Mouse (Mus musculus) forebrain, embryonic 11.5 days (tissue): Measurements from ENCODE around the gene Msrb2. TPM values are rescaled to one million over a fixed set of nuclear protein-coding genes. Genes with fewer than 3 reads are reported as not detected.

Experiments
- ATAC-seq: fragments of 200-750 bp; cut with Nextera tagmentation; replicated peaks from 2 replicates; pipeline ENCODE4 v1.8.0; 2017; ENCODE audit warnings: moderate TSS enrichment; ENCODE audit not compliant: low FRiP score
- DNase-seq: peaks from one replicate; pipeline ENCODE4 v3.0.0-alpha.2; 2017; ENCODE audit warnings: low spot score
- H3K27ac ChIP-seq: fragments of 300-500 bp; sonication (generic); 2 replicates; pipeline ENCODE4 v1.5.1; 2014; ENCODE audit warnings: low read depth, low read length
- H3K27me3 ChIP-seq: fragments of 300-500 bp; sonication (generic); 2 replicates; pipeline ENCODE4 v1.6.1; 2014; ENCODE audit warnings: mild to moderate bottlenecking, low read length, mixed read lengths; ENCODE audit not compliant: control insufficient read depth, insufficient read depth
- H3K36me3 ChIP-seq: fragments of 300-500 bp; sonication (generic); 2 replicates; pipeline ENCODE4 v1.6.1; 2014; ENCODE audit warnings: mild to moderate bottlenecking, low read length, moderate library complexity, mixed read lengths; ENCODE audit not compliant: control insufficient read depth, insufficient read depth
- H3K4me1 ChIP-seq: fragments of 300-500 bp; sonication (generic); replicated peaks from 2 replicates; pipeline ENCODE4 v1.6.1; 2014; ENCODE audit warnings: low read length, mixed read lengths; ENCODE audit not compliant: control insufficient read depth, insufficient read depth
- H3K4me2 ChIP-seq: fragments of 300-500 bp; sonication (generic); 2 replicates; pipeline ENCODE4 v1.6.1; 2014; ENCODE audit warnings: low read depth, mild to moderate bottlenecking, low read length, moderate library complexity, mixed read lengths; ENCODE audit not compliant: severe bottlenecking
- H3K4me3 ChIP-seq: fragments of 300-500 bp; sonication (generic); 2 replicates; pipeline ENCODE4 v1.5.1; 2014; ENCODE audit warnings: low read depth, low read length
- H3K9ac ChIP-seq: fragments of 300-500 bp; sonication (generic); 2 replicates; pipeline ENCODE4 v1.6.1; 2014; ENCODE audit warnings: low read length
- H3K9me3 ChIP-seq: fragments of 300-500 bp; sonication (generic); 2 replicates; pipeline ENCODE4 v1.6.1; 2016; ENCODE audit warnings: low read length, mixed read lengths; ENCODE audit not compliant: control insufficient read depth
- WGBS: fragments of 180-500 bp; shearing (Covaris S2); extraction: QIAGEN DNeasy Blood & Tissue Kit; methylation state at CpG from one replicate; pipeline ENCODE4 v1.1.7; 2014; 5-methylcytosine and 5-hydroxymethylcytosine counted together
- polyA plus RNA-seq: library from polyadenylated mRNA; unstranded; fragments of >200 nt; fragmentation: Nextera tagmentation; extraction: Ambion mirVana; gene quantifications from 2 replicates; pipeline ENCODE4 v1.2.1, GENCODE M21; 2014

Msrb2 gene
- polyA plus RNA-seq, result 10.3 and 12.1 TPM in 2 replicates

DNA sequence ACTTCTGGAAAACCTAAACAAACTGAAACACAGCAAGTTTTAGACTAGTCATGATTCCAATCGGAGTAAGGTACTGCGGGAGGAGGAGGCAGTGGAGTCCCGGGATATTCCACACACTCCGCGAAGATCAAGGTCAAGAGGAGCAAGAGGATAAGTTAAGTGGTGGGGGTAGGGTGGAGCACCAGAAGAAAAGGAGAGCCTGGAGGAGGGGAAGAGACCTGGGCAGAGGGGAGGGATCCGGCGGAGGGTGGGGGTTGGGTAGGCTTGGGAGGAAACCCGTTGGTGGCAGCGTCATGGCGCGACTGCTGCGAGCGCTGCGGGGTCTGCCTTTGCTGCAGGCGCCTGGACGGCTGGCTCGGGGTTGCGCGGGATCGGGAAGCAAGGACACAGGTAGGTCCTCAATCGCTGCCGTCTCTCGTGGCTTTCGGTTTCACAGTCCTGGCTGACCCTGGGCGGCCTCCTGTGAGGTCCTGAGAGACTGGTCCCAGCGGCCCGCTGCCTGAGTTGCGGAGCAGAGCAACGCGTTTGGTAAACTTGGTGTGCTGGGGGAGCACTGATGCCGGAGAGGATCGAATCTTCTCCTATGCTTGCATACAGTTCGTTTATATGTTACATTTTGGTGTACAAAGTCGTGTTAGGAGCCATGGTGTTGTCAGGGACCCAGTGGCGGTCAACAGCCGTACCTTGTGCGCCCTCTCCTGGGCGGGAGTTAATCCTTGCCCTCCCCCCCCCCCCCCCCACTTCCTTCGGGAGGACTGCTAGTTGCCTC, at the start of gene Msrb2:
Gene Msrb2, plus strand, starts transcription at position 51 of the 769 bp plus-strand sequence.
- no peaks in the 10 kb centered on the region for H3K9me3 ChIP-seq
- H3K27me3 ChIP-seq, result no peaks in the 10 kb centered on the region
- H3K4me3 ChIP-seq, result peak within 1 kb of the TSS; percentile 63
- ATAC-seq, result peak; percentile 85
- no peaks in the 10 kb centered on the region for H3K4me1 ChIP-seq
- H3K4me2 ChIP-seq, result peak within 1 kb of the TSS; percentile 56
- H3K9ac ChIP-seq, result peak within 1 kb of the TSS; percentile 80
- no peaks in the 10 kb centered on the region for H3K36me3 ChIP-seq
- DNase-seq, result peak; percentile 88
- H3K27ac ChIP-seq, result no peak within 1 kb of the TSS
- under 1% methylated on average over 38 of the region's 39 CpGs for WGBS

DNA sequence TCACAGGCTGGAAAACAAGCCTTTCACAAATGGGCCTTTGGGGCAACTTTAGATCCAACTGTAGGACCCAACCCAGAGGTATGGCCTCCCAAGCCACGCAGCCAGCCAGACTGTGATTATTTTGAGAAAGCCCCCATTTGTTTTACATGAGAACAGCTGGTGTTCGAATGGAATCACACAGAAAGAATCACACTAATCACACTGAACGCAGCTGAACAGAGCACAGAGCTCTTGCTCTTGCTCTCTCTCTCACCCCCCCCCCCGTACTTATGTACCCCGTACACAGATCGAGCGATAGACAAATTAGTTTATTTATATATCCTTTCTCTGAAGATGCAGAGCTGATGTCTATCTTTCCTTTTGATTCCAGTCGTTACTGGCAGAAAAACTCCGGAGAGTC, 48.8 kb upstream of the Msrb2 start:
- no peak overlapping the region for H3K9ac ChIP-seq
- no peak overlapping the region for H3K27ac ChIP-seq
- no peaks in the 10 kb centered on the region for H3K36me3 ChIP-seq
- DNase-seq (no peak), ATAC-seq (no peak)
- H3K27me3 ChIP-seq, result no peaks in the 10 kb centered on the region
- no peak overlapping the region for H3K4me2 ChIP-seq
- no peaks in the 10 kb centered on the region for H3K4me1 ChIP-seq
- H3K4me3 ChIP-seq, result no peak overlapping the region
- H3K9me3 ChIP-seq, result no peaks in the 10 kb centered on the region
- WGBS, result 83% methylated on average over 9 of the region's 9 CpGs

- Histone ChIP-seq H3K9ac (no peak overlapping the region), H3K27ac (no peak overlapping the region), H3K4me3 (no peak overlapping the region), H3K27me3 (no peaks in the 10 kb centered on the region), H3K4me1 (no peaks in the 10 kb centered on the region), H3K4me2 (no peak overlapping the region), H3K9me3 (no peaks in the 10 kb centered on the region), H3K36me3 (no peaks in the 10 kb centered on the region)
- 78% methylated on average over 1 of the region's 1 CpGs for WGBS
- ATAC-seq (no peak), DNase-seq (no peak)
Observed at GRCm38 (mm10) chr2:19326376-19326775, 44.9 kb upstream of the Msrb2 start.

GRCm38 (mm10) chr2:19327811-19328210, 43.4 kb upstream of the Msrb2 start:
- H3K9ac ChIP-seq, result no peak overlapping the region
- no peak for ATAC-seq
- 87% methylated on average over 4 of the region's 4 CpGs for WGBS

DNA sequence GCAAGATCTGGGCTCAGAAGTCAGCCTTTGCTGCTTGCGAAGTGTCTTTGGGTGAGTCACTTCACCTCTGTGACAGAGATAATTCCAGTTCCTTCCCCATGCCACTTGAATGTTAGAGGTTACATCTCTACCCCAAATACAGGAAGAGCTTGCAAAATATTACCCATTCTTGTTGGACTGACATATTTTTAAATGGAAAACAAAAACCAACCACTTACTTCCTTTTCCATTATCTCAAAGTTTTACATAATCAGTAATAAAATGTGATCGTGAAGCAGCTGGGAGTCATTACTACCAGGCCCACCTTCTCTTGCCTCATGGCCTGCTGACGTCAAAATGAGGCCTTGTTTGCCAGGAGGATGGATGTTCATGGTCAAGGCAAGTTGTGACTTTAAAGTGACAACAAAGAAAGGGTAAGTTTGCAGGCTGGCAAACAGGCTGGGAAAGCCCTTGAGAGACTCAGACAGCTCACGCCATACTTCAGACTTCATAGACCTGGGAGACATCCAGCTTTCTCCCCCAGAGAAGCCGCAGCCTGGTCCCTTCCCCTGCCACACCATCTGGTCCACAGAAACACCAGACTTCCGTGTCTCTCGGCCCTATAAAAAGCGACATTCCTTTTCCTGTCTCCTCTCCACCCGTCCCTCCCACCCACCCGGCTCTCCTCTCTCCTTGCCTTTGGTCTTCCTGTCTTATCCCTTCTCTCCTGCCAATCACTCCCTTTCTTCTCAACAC, 27.2 kb upstream of the Msrb2 start:
- DNase-seq, result no peak
- no peak overlapping the region for H3K9ac ChIP-seq
- no peaks in the 10 kb centered on the region for H3K4me1 ChIP-seq
- no peaks in the 10 kb centered on the region for H3K36me3 ChIP-seq
- no peak overlapping the region for H3K4me3 ChIP-seq
- no peaks in the 10 kb centered on the region for H3K9me3 ChIP-seq
- H3K4me2 ChIP-seq, result no peak overlapping the region
- H3K27ac ChIP-seq, result no peak overlapping the region
- WGBS, result 50% methylated on average over 10 of the region's 10 CpGs
- ATAC-seq, result peak; percentile 30; the same call in 1 of the 2 replicates
- no peaks in the 10 kb centered on the region for H3K27me3 ChIP-seq

More at GRCm38 (mm10) chr2:19327811-19328210, 43.4 kb upstream of the Msrb2 start:
- no peaks in the 10 kb centered on the region for H3K27me3 ChIP-seq
- no peak overlapping the region for H3K4me2 ChIP-seq
- DNase-seq, result no peak
- no peaks in the 10 kb centered on the region for H3K9me3 ChIP-seq
- no peaks in the 10 kb centered on the region for H3K36me3 ChIP-seq
- no peak overlapping the region for H3K27ac ChIP-seq
- H3K4me1 ChIP-seq, result no peaks in the 10 kb centered on the region
- no peak overlapping the region for H3K4me3 ChIP-seq

DNA sequence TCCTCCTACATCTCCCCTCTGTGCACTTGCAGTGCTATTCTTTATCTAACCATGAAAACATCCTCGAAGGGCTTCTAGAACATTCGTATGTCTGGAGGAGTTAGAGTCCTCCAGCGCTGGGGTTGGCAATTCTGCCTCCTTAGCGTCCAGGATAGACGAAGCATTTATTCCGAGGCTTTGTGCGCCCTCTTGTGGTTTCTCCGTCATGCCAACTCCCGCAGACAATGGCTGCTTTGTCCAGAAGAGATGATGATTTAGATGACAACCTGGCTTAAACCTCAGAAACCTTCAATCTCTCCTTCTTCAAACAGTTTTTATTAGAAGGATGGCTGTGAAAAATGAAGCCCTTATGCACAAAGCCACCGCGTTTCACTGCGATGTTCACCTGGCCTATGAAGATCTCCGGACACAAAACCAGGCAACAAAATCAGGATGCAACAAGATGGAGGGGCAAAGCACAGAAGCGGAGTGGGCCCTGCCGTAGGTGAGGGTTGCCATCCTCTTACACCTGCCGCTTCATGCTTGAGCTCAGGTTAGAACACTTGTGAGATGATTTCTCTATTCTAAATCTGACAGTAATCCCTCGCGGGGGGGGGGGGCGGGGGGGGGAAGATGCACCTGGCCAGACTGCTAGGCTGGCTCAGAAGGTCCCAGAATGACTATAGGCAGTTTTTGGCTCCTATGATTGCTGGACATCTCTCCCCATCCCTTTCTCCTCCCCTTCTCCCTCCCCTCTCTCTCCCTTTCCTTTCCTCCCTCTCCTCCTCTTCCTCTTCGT, 26.4 kb upstream of the Msrb2 start:
- Histone ChIP-seq H3K36me3 (no peaks in the 10 kb centered on the region), H3K4me2 (peak overlapping the region; percentile 32), H3K27ac (no peak overlapping the region), H3K4me3 (no peak overlapping the region), H3K27me3 (no peaks in the 10 kb centered on the region), H3K4me1 (no peaks in the 10 kb centered on the region), H3K9ac (no peak overlapping the region; the same call in 1 of the 2 replicates), H3K9me3 (no peaks in the 10 kb centered on the region)
- ATAC-seq (peak; percentile 87), DNase-seq (peak; percentile 88)
- WGBS, result 25% methylated on average over 17 of the region's 20 CpGs

DNA sequence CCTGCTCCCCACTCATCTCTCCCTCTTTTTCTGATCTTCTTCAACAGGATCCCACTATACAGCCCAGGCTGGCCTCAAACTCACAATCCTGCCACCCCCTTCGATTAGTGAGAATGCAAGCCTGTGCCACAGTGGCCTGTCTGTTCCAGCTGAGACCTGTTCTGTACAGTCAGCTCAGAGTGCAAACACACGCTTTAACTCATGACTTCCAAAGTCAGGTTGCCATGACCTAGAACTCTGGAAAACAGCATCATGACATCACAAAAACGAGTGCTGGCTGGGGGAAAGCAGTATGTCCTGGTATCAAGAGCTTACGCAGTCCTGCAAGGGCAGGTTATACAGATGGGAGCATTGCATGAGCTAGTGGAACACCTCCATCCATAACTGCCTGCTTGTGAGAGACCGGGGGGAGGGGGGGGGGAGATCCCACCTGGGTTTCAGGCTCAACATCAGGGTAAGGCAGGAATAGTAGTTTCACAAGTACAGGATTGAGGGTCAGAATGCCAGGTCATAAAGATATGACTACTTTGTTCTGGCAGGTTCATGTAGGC, 25.8 kb upstream of the Msrb2 start:
- no peak overlapping the region for H3K27ac ChIP-seq
- DNase-seq (no peak), ATAC-seq (no peak)
- H3K4me1 ChIP-seq, result no peaks in the 10 kb centered on the region
- no peaks in the 10 kb centered on the region for H3K9me3 ChIP-seq
- no peaks in the 10 kb centered on the region for H3K27me3 ChIP-seq
- no peak overlapping the region for H3K9ac ChIP-seq
- 79% methylated on average over 5 of the region's 5 CpGs for WGBS
- no peak overlapping the region for H3K4me3 ChIP-seq
- H3K36me3 ChIP-seq, result no peaks in the 10 kb centered on the region
- H3K4me2 ChIP-seq, result no peak overlapping the region

- no peaks in the 10 kb centered on the region for H3K36me3 ChIP-seq
- no peak overlapping the region for H3K4me3 ChIP-seq
- no peak overlapping the region for H3K4me2 ChIP-seq
- no peak for DNase-seq
- no peak overlapping the region for H3K27ac ChIP-seq
- H3K9ac ChIP-seq, result no peak overlapping the region
- WGBS, result 87% methylated on average over 3 of the region's 3 CpGs
- ATAC-seq, result no peak
- H3K9me3 ChIP-seq, result no peaks in the 10 kb centered on the region
- no peaks in the 10 kb centered on the region for H3K27me3 ChIP-seq
- H3K4me1 ChIP-seq, result no peaks in the 10 kb centered on the region
Observed at GRCm38 (mm10) chr2:19348454-19348853, 22.8 kb upstream of the Msrb2 start.
